Mouse (Mus musculus) adrenal gland, adult 18-20 months (tissue): Measurements from ENCODE around the gene Ovca2. TPM values are rescaled to one million over a fixed set of nuclear protein-coding genes. Genes with fewer than 3 reads are reported as not detected.
A peak's percentile ranks its signal among the peaks of the same experiment; 100 is the strongest.

Experiments
- DNase-seq, 2 experiments: peaks; one replicate each; pipeline ENCODE4 v3.0.0; 2021 to 2022; ENCODE audit warnings: low spot score in 2 of 2
- long read RNA-seq, 2 experiments: library from polyadenylated mRNA; stranded (forward); transcript quantifications; one replicate each; pipeline ENCODE4 v2.0.0; 2021
- total RNA-seq, 2 experiments: library from RNA; stranded (reverse); gene quantifications; 1 replicate in 1 of 2; 2 replicates in 1 of 2; pipeline ENCODE4 v1.2.3; 2021

Gene Ovca2
- total RNA-seq = 10 to 100 TPM; 15.9 to 19.8 TPM
- long read RNA-seq, experiment 1, transcript Ovca2-201 (2 exons, 2,670 nt) = major isoform, 8 of 10 reads
- long read RNA-seq, experiment 1, partial matches to known transcripts = 0 of 10 reads
- long read RNA-seq, experiment 1, other reads (novel, unspliced or antisense) = 1 of 10 reads
- long read RNA-seq, experiment 2, transcript Ovca2-201 (2 exons, 2,670 nt) = major isoform, 23 of 30 reads
- long read RNA-seq, experiment 2, partial matches to known transcripts = 0 of 30 reads
- long read RNA-seq, experiment 2, other reads (novel, unspliced or antisense) = 7 of 30 reads

- DNase-seq = peak; percentile 81 to 84
Measured at GRCm38 (mm10) chr11:75178672-75179208, at the start of gene Ovca2. Ovca2 (minus strand) TSS chr11:75178835.

GRCm38 (mm10) chr11:75227632-75228031, 49.0 kb upstream of the Ovca2 start:
- DNase-seq = no peak

- no peak for DNase-seq
Measured at GRCm38 (mm10) chr11:75224835-75225234, 46.2 kb upstream of the Ovca2 start.

GRCm38 (mm10) chr11:75224062-75224461, 45.4 kb upstream of the Ovca2 start:
- no peak for DNase-seq

GRCm38 (mm10) chr11:75220517-75221145, 42.0 kb upstream of the Ovca2 start:
- DNase-seq = no peak

GRCm38 (mm10) chr11:75220115-75220514, 41.5 kb upstream of the Ovca2 start:
- peak; percentile 49 to 50 for DNase-seq

GRCm38 (mm10) chr11:75214081-75214950, 35.7 kb upstream of the Ovca2 start:
- DNase-seq = no peak

GRCm38 (mm10) chr11:75213372-75214080, 34.9 kb upstream of the Ovca2 start:
- DNase-seq = peak; percentile 48 to 51

- no peak for DNase-seq
Measured at GRCm38 (mm10) chr11:75212876-75213275, 34.2 kb upstream of the Ovca2 start.

GRCm38 (mm10) chr11:75212031-75212667, 33.5 kb upstream of the Ovca2 start:
- DNase-seq = no peak

- no peak for DNase-seq
Measured at GRCm38 (mm10) chr11:75210755-75211154, 32.1 kb upstream of the Ovca2 start.

- DNase-seq = no peak
Measured at GRCm38 (mm10) chr11:75210093-75210492, 31.5 kb upstream of the Ovca2 start.

- no peak for DNase-seq
Measured at GRCm38 (mm10) chr11:75209363-75209762, 30.7 kb upstream of the Ovca2 start.

- DNase-seq = no peak
Measured at GRCm38 (mm10) chr11:75206347-75206746, 27.7 kb upstream of the Ovca2 start.

- no peak for DNase-seq
Measured at GRCm38 (mm10) chr11:75204472-75204871, 25.8 kb upstream of the Ovca2 start.

- no peak for DNase-seq
Measured at GRCm38 (mm10) chr11:75203926-75204325, 25.3 kb upstream of the Ovca2 start.

- no peak for DNase-seq
Measured at GRCm38 (mm10) chr11:75201721-75202120, 23.1 kb upstream of the Ovca2 start.

- DNase-seq = peak in 1 of 2 experiments; percentile 18
Measured at GRCm38 (mm10) chr11:75200935-75201334, 22.3 kb upstream of the Ovca2 start.

- peak in 1 of 2 experiments; percentile 22 for DNase-seq
Measured at GRCm38 (mm10) chr11:75199951-75200350, 21.3 kb upstream of the Ovca2 start.

- DNase-seq = peak in 1 of 2 experiments; percentile 17
Measured at GRCm38 (mm10) chr11:75198792-75199191, 20.2 kb upstream of the Ovca2 start.
